Mouse (Mus musculus): ENCODE data around the gene Filip1. TPM values are rescaled to one million over a fixed set of nuclear protein-coding genes. Genes with fewer than 3 reads are reported as not detected.
A peak's percentile ranks its signal among the peaks of the same experiment; 100 is the strongest.

The Filip1 gene
- polyA plus RNA-seq, 1 experiment, result 9.4 TPM

- no peak for TF ChIP-seq POLR2A (IDR thresholded peaks at IDR 0.05; ENCODE audit: borderline replicate concordance, extremely low read depth, low read depth, low read length)
- TF ChIP-seq CTCF (IDR thresholded peaks at IDR 0.05; ENCODE audit: insufficient read depth, low read length), result no peak
- Histone ChIP-seq H3K4me1 (ENCODE audit: control insufficient read depth, insufficient read depth, low read length) (no peaks in the 10 kb centered on the region), H3K4me3 (replicated peaks; ENCODE audit: extremely low read depth, low read depth, low read length) (no peak overlapping the region)
- WGBS, result 29% methylated on average over 5 of the region's 5 CpGs
- no peak for DNase-seq
Measured at GRCm38 (mm10) chr9:79869512-79869911, 143.1 kb downstream of the Filip1 start.

- 75% methylated on average over 7 of the region's 7 CpGs for whole genome bisulfite sequencing
- Histone ChIP-seq H3K4me3 (replicated peaks; ENCODE audit: extremely low read depth, low read depth, low read length) (no peak overlapping the region), H3K4me1 (ENCODE audit: control insufficient read depth, insufficient read depth, low read length) (no peaks in the 10 kb centered on the region)
- DNase-seq, result no peak
- TF ChIP-seq POLR2A (IDR thresholded peaks at IDR 0.05; ENCODE audit: borderline replicate concordance, extremely low read depth, low read depth, low read length) (no peak), CTCF (IDR thresholded peaks at IDR 0.05; ENCODE audit: insufficient read depth, low read length) (peak; percentile 45)
Measured at GRCm38 (mm10) chr9:79865998-79866397, 146.7 kb downstream of the Filip1 start.

GRCm38 (mm10) chr9:79862544-79862943 lies 150.1 kb downstream of the Filip1 start:
- Histone ChIP-seq H3K4me1 (ENCODE audit: control insufficient read depth, insufficient read depth, low read length) (no peaks in the 10 kb centered on the region), H3K4me3 (replicated peaks; ENCODE audit: extremely low read depth, low read depth, low read length) (no peak overlapping the region)
- DNase-seq, result no peak
- WGBS, result 53% methylated on average over 6 of the region's 6 CpGs
- TF ChIP-seq CTCF (IDR thresholded peaks at IDR 0.05; ENCODE audit: insufficient read depth, low read length), result no peak
- TF ChIP-seq POLR2A (IDR thresholded peaks at IDR 0.05; ENCODE audit: borderline replicate concordance, extremely low read depth, low read depth, low read length), result no peak

- Histone ChIP-seq H3K4me3 (replicated peaks; ENCODE audit: extremely low read depth, low read depth, low read length) (no peak overlapping the region), H3K4me1 (ENCODE audit: control insufficient read depth, insufficient read depth, low read length) (peaks cover 2% of the 10 kb centered on the region; the same call in 1 of the 2 replicates)
- no peak for DNase-seq
- TF ChIP-seq POLR2A (IDR thresholded peaks at IDR 0.05; ENCODE audit: borderline replicate concordance, extremely low read depth, low read depth, low read length), result no peak
- no peak for TF ChIP-seq CTCF (IDR thresholded peaks at IDR 0.05; ENCODE audit: insufficient read depth, low read length)
Measured at GRCm38 (mm10) chr9:79847099-79847498, 165.6 kb downstream of the Filip1 start.

- no peak for DNase-seq
- H3K4me1 ChIP-seq (ENCODE audit: control insufficient read depth, insufficient read depth, low read length), result peaks cover 2% of the 10 kb centered on the region; the same call in 1 of the 2 replicates
- H3K4me3 ChIP-seq (replicated peaks; ENCODE audit: extremely low read depth, low read depth, low read length), result no peak overlapping the region
- 30% methylated on average over 6 of the region's 6 CpGs for WGBS
- no peak for TF ChIP-seq CTCF (IDR thresholded peaks at IDR 0.05; ENCODE audit: insufficient read depth, low read length)
- no peak for TF ChIP-seq POLR2A (IDR thresholded peaks at IDR 0.05; ENCODE audit: borderline replicate concordance, extremely low read depth, low read depth, low read length)
Measured at GRCm38 (mm10) chr9:79842615-79843014, 170.0 kb downstream of the Filip1 start.

- TF ChIP-seq POLR2A (IDR thresholded peaks at IDR 0.05; ENCODE audit: borderline replicate concordance, extremely low read depth, low read depth, low read length), result no peak
- TF ChIP-seq CTCF (IDR thresholded peaks at IDR 0.05; ENCODE audit: insufficient read depth, low read length), result no peak
- no peak overlapping the region for H3K4me3 ChIP-seq (replicated peaks; ENCODE audit: extremely low read depth, low read depth, low read length)
- DNase-seq, result no peak
Measured at GRCm38 (mm10) chr9:79842028-79842427, 170.6 kb downstream of the Filip1 start.

GRCm38 (mm10) chr9:79831294-79831693 lies 181.4 kb downstream of the Filip1 start:
- DNase-seq, result no peak
- H3K4me3 ChIP-seq (replicated peaks; ENCODE audit: extremely low read depth, low read depth, low read length), result no peak overlapping the region
- no peak for TF ChIP-seq POLR2A (IDR thresholded peaks at IDR 0.05; ENCODE audit: borderline replicate concordance, extremely low read depth, low read depth, low read length)
- TF ChIP-seq CTCF (IDR thresholded peaks at IDR 0.05; ENCODE audit: insufficient read depth, low read length), result no peak
- H3K4me1 ChIP-seq (ENCODE audit: control insufficient read depth, insufficient read depth, low read length), result peaks cover 7% of the 10 kb centered on the region
- 95% methylated on average over 1 of the region's 1 CpGs for WGBS

More at GRCm38 (mm10) chr9:79842028-79842427, 170.6 kb downstream of the Filip1 start:
- peaks cover 2% of the 10 kb centered on the region; the same call in 1 of the 2 replicates for H3K4me1 ChIP-seq (ENCODE audit: control insufficient read depth, insufficient read depth, low read length)

GRCm38 (mm10) chr9:79830874-79831273 lies 181.8 kb downstream of the Filip1 start:
- 37% methylated on average over 4 of the region's 4 CpGs for WGBS
- no peak for DNase-seq
- no peak overlapping the region for H3K4me3 ChIP-seq (replicated peaks; ENCODE audit: extremely low read depth, low read depth, low read length)
- no peak for TF ChIP-seq CTCF (IDR thresholded peaks at IDR 0.05; ENCODE audit: insufficient read depth, low read length)
- TF ChIP-seq POLR2A (IDR thresholded peaks at IDR 0.05; ENCODE audit: borderline replicate concordance, extremely low read depth, low read depth, low read length), result no peak
- peaks cover 7% of the 10 kb centered on the region for H3K4me1 ChIP-seq (ENCODE audit: control insufficient read depth, insufficient read depth, low read length)

- Histone ChIP-seq H3K4me3 (replicated peaks; ENCODE audit: extremely low read depth, low read depth, low read length) (peak overlapping the region; percentile 37), H3K4me1 (ENCODE audit: control insufficient read depth, insufficient read depth, low read length) (peaks cover 7% of the 10 kb centered on the region)
- 33% methylated on average over 23 of the region's 23 CpGs for WGBS
- TF ChIP-seq CTCF (IDR thresholded peaks at IDR 0.05; ENCODE audit: insufficient read depth, low read length) (no peak), POLR2A (IDR thresholded peaks at IDR 0.05; ENCODE audit: borderline replicate concordance, extremely low read depth, low read depth, low read length) (no peak)
- no peak for DNase-seq
Measured at GRCm38 (mm10) chr9:79829842-79830800, 182.5 kb downstream of the Filip1 start.

GRCm38 (mm10) chr9:79827072-79827471 lies 185.6 kb downstream of the Filip1 start:
- Histone ChIP-seq H3K4me1 (ENCODE audit: control insufficient read depth, insufficient read depth, low read length) (peaks cover 7% of the 10 kb centered on the region), H3K4me3 (replicated peaks; ENCODE audit: extremely low read depth, low read depth, low read length) (no peak overlapping the region)
- WGBS, result 45% methylated on average over 2 of the region's 2 CpGs
- no peak for TF ChIP-seq POLR2A (IDR thresholded peaks at IDR 0.05; ENCODE audit: borderline replicate concordance, extremely low read depth, low read depth, low read length)
- TF ChIP-seq CTCF (IDR thresholded peaks at IDR 0.05; ENCODE audit: insufficient read depth, low read length), result no peak
- DNase-seq, result no peak
